Mouse (Mus musculus) erythroblast, embryonic 14.5 days (primary cell): Measurements from ENCODE around the gene Plin3.

Source experiments
- GATA1 ChIP-seq: IDR thresholded peaks from 2 replicates; pipeline ENCODE4 v1.6.1; 2012; ENCODE audit warnings: low read length, inconsistent platforms, mixed read lengths
- TAL1 ChIP-seq: IDR thresholded peaks from 3 replicates; pipeline ENCODE4 v1.6.1; 2012; ENCODE audit warnings: low read length, inconsistent platforms, mixed read lengths

GRCm38 (mm10) chr17:56337190-56337589 lies 44.5 kb upstream of the Plin3 start:
- TF ChIP-seq TAL1 = no peak
- no peak for TF ChIP-seq GATA1
